Mouse (Mus musculus): ENCODE results near the gene Prdm2. TPM values are rescaled to one million over a fixed set of nuclear protein-coding genes. Genes with fewer than 3 reads are reported as not detected.

The Prdm2 gene
- polyA plus RNA-seq, 1 experiment from 2014 or later: 18.0 TPM

DNA sequence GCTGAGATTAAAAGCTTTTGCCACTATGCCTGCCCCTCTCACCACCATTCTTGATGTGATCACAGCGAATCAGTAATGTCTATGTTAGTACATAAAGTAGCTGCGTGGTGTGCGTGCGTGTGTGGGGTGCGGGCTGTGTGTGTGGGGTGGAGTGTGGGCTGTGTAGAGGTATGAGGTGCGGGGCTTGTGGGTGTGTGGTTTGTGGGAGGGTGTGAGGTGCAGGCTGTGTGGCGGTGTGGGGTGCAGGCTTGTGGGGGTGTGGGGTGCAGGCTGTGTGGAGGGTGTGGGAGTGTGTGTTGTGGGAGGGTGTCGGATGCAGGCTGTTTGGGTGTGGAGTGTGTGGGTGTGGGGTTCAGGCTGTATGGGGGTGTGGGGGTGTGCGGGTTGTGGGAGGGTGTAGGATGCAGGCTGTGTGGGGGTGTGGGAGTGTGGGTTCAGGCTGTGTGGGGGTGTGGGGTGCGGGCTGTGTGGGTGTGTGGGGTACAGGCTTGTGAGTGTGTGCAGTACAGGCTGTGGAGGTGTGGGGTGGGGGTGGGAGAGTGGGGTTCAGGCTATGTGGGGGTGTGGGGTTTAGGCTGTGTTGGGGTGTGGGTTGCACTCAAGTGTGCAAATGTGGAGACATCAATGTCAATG, 19.1 kb upstream of the Prdm2 start:
- Histone ChIP-seq H3K9me3 (0 out of 2 replicates have a peak, but pooled peaks cover 9% of the 10 kb centered on the region), H3K36me3 (no peaks in the 10 kb centered on the region), H3K27me3 (no peaks in the 10 kb centered on the region), H3K9ac (no peak overlapping the region), H3K4me2 (replicated peaks) (no peak overlapping the region), H3K27ac (peak overlapping the region; percentile 63; the same call in 1 of the 2 replicates), H3K4me1 (peaks cover 31% of the 10 kb centered on the region), H3K4me3 (no peak overlapping the region)
- WGBS: 85% methylated on average over 10 of the region's 10 CpGs
- ATAC-seq (ENCODE audit: low FRiP score, low read depth): 0 out of 2 replicates have a peak, but pooled peaks have one; percentile 20

DNA sequence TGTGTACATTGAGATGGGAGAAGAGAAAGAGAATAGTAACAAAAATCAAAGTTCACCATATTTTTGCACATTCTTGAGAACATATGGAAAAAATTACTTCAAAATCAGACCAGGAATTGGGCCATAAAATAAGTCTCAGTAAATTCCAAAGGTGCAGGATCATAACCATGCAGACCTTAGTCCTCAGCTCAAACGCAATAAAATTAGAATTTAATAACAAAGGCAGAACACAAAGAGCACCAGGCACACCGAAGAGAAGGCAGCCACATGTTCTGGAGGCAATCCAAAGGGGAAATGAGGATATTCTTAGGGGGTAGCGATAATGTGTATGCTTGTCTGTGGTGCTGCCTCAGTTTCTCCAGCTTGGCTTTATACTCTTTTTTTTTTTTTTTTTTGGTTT, 18.3 kb upstream of the Prdm2 start:
- no peaks in the 10 kb centered on the region for H3K27me3 ChIP-seq
- H3K4me3 ChIP-seq: no peak overlapping the region
- H3K4me1 ChIP-seq: peaks cover 31% of the 10 kb centered on the region
- ATAC-seq (ENCODE audit: low FRiP score, low read depth): peak; percentile 84
- no peak overlapping the region for H3K4me2 ChIP-seq (replicated peaks)
- peak overlapping the region; percentile 63; the same call in 1 of the 2 replicates for H3K27ac ChIP-seq
- H3K9ac ChIP-seq: no peak overlapping the region
- no peaks in the 10 kb centered on the region for H3K36me3 ChIP-seq
- 0 out of 2 replicates have a peak, but pooled peaks cover 9% of the 10 kb centered on the region for H3K9me3 ChIP-seq
- 17% methylated on average over 3 of the region's 3 CpGs for WGBS

DNA sequence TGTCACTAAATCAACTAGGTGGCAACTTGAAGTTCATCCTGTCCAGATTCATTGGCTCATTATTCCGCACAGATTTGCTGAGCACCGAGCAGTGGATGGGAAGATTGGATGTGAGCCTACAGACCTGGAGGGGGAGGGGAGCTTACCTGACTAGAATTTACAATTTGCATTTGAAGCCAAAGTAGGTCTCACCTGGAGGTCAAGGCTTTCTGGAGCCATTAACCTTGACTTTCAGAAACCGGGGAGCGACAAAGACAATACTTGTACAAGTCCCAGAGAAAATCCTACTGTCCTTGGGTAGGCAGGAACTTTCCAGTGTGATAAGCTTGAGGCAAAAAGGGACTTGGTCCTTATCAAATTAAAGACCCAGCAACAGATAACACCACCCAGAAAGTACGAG, 15.2 kb upstream of the Prdm2 start:
- Histone ChIP-seq H3K27ac (no peak overlapping the region), H3K9ac (no peak overlapping the region), H3K4me1 (peaks cover 36% of the 10 kb centered on the region), H3K27me3 (no peaks in the 10 kb centered on the region), H3K4me3 (no peak overlapping the region), H3K36me3 (no peaks in the 10 kb centered on the region), H3K9me3 (no peaks in the 10 kb centered on the region), H3K4me2 (replicated peaks) (no peak overlapping the region)
- ATAC-seq (ENCODE audit: low FRiP score, low read depth): no peak
- 62% methylated on average over 5 of the region's 5 CpGs for WGBS

DNA sequence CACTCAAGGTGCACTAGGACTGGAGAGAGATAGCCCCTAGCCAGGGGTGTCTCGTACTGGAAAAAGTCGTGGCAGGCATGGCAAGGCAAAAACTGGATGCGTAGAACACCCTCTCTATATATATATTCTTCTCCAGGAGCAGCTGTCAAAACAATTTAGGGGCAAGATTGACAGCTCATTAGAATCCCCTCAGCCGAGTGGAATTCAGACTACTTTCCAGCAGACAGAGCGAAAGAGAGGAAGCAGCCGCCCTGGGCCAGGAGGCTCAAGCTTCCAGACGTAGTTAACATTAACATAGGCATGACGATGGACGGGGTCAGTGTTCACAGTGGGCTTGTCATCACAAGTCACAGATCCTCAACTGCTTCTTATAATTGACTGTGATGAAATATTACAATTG, 13.1 kb upstream of the Prdm2 start:
- H3K27ac ChIP-seq: no peak overlapping the region
- no peak overlapping the region for H3K9ac ChIP-seq
- peaks cover 29% of the 10 kb centered on the region for H3K4me1 ChIP-seq

DNA sequence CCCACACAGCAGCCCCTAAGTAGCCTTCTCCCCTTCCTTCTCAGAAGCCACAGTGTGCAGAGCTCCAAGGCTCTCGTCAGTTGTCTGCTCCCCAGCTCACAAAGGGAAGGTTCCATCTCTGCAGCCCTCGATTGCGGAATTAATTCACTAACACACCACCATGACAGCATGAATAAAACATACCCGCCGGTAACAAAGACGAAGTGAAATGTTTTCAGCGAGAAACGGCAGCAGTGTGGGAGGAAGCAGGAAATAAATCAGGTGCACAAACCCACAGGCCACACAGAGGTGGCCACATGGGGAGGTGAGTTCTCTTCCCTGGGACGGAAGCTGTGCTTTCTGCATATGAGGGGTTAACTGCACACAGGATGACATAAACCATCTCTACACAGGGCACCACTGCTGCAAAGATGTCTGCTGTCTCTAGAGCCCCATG, 6.5 kb upstream of the Prdm2 start:
- no peaks in the 10 kb centered on the region for H3K9me3 ChIP-seq
- no peak for ATAC-seq (ENCODE audit: low FRiP score, low read depth)
- 51% methylated on average over 9 of the region's 9 CpGs for WGBS

More for the DNA sequence above, 13.1 kb upstream of the Prdm2 start:
- H3K36me3 ChIP-seq: no peaks in the 10 kb centered on the region
- H3K4me3 ChIP-seq: no peak overlapping the region
- no peak overlapping the region for H3K4me2 ChIP-seq (replicated peaks)
- ATAC-seq (ENCODE audit: low FRiP score, low read depth): no peak
- H3K27me3 ChIP-seq: no peaks in the 10 kb centered on the region
- WGBS: 39% methylated on average over 9 of the region's 9 CpGs
- H3K9me3 ChIP-seq: no peaks in the 10 kb centered on the region

DNA sequence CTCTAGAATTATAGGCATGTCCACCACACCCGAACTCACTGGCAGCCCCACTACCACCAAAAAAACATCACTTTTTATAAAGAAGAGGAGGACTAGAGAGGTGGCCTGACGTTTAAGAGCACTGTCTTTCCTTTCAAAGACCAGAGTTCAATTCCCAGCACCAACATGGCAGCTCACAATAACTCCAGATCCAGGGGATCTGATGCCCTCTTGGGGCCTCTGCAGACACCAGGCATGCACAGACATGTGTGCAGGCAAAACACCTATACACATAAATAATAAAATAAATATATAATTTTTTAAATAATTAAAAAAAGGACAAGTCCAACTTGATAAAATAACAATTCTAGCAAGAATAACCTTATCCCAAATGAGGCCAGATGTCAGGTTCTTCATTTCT, 6.1 kb upstream of the Prdm2 start:
- no peaks in the 10 kb centered on the region for H3K9me3 ChIP-seq
- no peak for ATAC-seq (ENCODE audit: low FRiP score, low read depth)
- H3K4me3 ChIP-seq: no peak overlapping the region

More for the DNA sequence above, 6.5 kb upstream of the Prdm2 start:
- Histone ChIP-seq H3K4me2 (replicated peaks) (no peak overlapping the region), H3K36me3 (no peaks in the 10 kb centered on the region), H3K4me1 (no peaks in the 10 kb centered on the region), H3K9ac (no peak overlapping the region), H3K4me3 (no peak overlapping the region), H3K27ac (no peak overlapping the region), H3K27me3 (no peaks in the 10 kb centered on the region)

DNA sequence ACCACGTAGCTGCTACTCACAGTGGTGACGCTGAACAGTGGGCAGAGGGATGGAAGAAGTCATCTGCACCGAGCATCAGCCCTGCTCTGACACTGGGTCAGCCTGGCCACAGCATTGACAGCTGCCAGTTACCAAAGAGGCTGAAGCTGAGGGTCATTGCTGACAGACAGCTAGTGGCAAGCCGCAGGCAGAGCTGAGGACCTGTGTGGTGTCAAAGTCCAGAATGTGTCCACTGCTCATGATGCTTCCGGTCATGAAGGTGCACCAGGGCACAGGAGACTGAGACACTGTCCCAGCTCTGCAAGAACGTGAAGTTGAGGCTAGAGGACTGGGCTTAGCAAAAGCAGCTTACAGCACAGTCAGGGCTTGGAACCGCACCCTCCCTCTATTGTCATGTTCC, 4.4 kb upstream of the Prdm2 start:
- no peak overlapping the region for H3K4me3 ChIP-seq
- H3K4me2 ChIP-seq (replicated peaks): no peak overlapping the region
- H3K4me1 ChIP-seq: peaks cover 5% of the 10 kb centered on the region; the same call in 1 of the 2 replicates
- no peak overlapping the region for H3K9ac ChIP-seq
- WGBS: 86% methylated on average over 7 of the region's 7 CpGs
- H3K36me3 ChIP-seq: no peaks in the 10 kb centered on the region
- H3K27me3 ChIP-seq: no peaks in the 10 kb centered on the region
- no peak overlapping the region for H3K27ac ChIP-seq
- ATAC-seq (ENCODE audit: low FRiP score, low read depth): no peak
- no peaks in the 10 kb centered on the region for H3K9me3 ChIP-seq

More for the DNA sequence above, 6.1 kb upstream of the Prdm2 start:
- Histone ChIP-seq H3K27ac (no peak overlapping the region), H3K4me1 (no peaks in the 10 kb centered on the region), H3K9ac (no peak overlapping the region), H3K36me3 (no peaks in the 10 kb centered on the region), H3K4me2 (replicated peaks) (no peak overlapping the region), H3K27me3 (no peaks in the 10 kb centered on the region)
- 83% methylated on average over 2 of the region's 2 CpGs for WGBS

DNA sequence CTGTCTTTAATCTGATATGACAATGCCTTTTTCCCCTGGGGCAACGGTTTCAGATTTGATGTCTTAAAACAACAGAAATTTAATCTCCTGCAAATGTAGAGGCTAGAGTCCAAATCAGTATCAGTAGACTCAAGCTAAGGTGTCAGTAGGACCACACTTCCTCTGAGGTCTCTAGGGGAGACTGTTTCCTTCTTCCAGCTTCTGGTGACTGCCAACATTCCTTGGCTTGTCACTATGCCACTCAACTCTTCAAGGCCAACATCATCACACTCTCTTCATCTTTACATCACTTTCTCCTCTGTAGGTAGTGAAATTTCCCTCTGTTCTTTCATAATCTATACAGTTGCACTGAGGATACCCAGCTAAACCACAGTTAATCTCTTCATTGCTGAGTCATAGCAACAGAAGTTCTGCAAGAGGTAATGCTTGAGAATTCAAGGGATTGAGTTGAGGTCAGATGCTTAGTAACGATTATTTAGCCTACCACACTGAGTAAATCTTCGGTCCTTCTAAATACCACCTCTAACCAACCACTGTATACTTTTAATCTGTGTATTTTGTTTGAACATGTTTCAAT, 1.5 kb upstream of the Prdm2 start:
- Histone ChIP-seq H3K9ac (no peak overlapping the region), H3K27ac (no peak overlapping the region), H3K4me3 (no peak overlapping the region), H3K27me3 (no peaks in the 10 kb centered on the region), H3K36me3 (no peaks in the 10 kb centered on the region), H3K4me1 (peaks cover 20% of the 10 kb centered on the region), H3K9me3 (no peaks in the 10 kb centered on the region), H3K4me2 (replicated peaks) (no peak overlapping the region)
- ATAC-seq (ENCODE audit: low FRiP score, low read depth): no peak
- 94% methylated on average over 3 of the region's 3 CpGs for WGBS

DNA sequence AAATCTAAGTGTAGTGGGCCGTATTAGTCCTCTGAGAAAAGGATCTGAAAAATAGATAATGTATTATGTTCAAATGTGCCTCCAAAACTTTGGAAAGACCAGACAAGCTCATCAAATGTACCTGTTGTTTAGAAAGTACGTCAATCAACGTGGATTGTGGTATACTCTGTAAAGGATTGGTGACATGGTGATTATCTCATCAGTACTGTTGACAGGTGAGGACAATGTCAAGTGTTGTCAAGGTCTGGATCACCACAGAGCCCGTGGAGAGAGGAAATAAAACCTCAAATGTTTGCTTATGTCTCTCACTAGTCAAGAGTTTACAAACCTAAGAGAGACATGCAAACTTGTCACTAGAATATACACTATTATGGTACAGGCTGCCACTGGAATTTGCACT, 776 bp upstream of the Prdm2 start:
- ATAC-seq (ENCODE audit: low FRiP score, low read depth): no peak
- WGBS: 91% methylated on average over 4 of the region's 4 CpGs

DNA sequence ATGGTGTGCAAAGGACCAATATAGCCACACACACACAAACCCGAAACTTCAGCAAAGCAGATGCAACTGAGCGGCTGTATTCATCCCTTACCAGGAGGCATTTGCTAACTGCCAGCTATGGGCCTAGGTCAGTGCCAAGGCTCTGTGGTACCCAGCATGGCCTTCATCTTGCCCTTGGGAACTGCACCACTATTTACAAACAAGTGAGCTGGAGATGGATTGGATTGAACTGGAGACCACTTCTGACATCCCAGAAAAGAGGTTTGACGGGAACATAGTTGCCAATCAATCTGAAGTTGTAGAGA, 332 bp upstream of the Prdm2 start:
- Histone ChIP-seq H3K27ac (no peak overlapping the region), H3K27me3 (no peaks in the 10 kb centered on the region), H3K36me3 (no peaks in the 10 kb centered on the region), H3K4me1 (peaks cover 29% of the 10 kb centered on the region), H3K4me3 (peak overlapping the region; percentile 77), H3K9me3 (no peaks in the 10 kb centered on the region), H3K9ac (no peak overlapping the region), H3K4me2 (replicated peaks) (peak overlapping the region; percentile 81)
- WGBS: 100% methylated on average over 3 of the region's 3 CpGs
- ATAC-seq (ENCODE audit: low FRiP score, low read depth): 0 out of 2 replicates have a peak, but pooled peaks have one; percentile 13

More for the DNA sequence above, 776 bp upstream of the Prdm2 start:
- no peak overlapping the region for H3K9ac ChIP-seq
- no peak overlapping the region for H3K4me2 ChIP-seq (replicated peaks)
- H3K27ac ChIP-seq: no peak overlapping the region
- H3K27me3 ChIP-seq: no peaks in the 10 kb centered on the region
- no peaks in the 10 kb centered on the region for H3K36me3 ChIP-seq
- H3K4me3 ChIP-seq: no peak overlapping the region
- no peaks in the 10 kb centered on the region for H3K9me3 ChIP-seq
- H3K4me1 ChIP-seq: peaks cover 25% of the 10 kb centered on the region

DNA sequence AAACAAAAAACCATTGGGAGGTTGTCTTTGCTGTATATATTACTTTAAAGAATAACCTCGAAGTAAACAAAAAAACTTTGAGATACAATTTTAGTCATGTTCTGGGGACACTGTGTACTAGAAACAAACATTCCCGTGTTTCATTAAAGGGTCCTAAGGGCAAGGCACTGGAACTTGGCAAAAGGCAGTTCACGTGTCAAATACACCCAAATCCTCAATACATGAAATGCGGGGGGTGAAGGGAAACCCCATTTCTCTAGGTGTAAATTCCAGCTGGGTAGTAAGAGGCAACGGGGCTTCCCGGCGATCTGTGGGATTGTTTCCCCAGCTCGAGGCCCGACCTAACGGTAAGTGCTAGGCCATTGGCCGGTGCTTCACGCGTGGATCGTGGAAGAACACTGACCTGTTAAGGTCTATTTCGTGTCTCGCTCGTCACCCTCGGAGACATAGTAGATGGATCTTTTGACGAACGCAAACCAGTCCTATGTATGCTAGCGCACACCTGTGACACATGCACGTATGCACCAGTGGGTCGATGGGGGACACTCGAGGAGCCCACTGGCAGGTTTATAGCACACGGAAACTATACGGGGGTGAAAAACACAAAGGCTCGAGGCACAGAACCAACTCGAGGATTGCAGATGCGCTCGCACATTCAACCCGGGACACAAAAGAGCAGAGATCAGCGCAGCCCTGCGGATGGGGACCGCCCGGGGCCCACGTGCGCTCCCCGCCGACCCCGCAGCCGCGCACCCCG, 1.0 kb downstream of the Prdm2 start:
- peak; percentile 68 for ATAC-seq (ENCODE audit: low FRiP score, low read depth)
- Histone ChIP-seq H3K4me3 (peak overlapping the region; percentile 77), H3K4me1 (peaks cover 36% of the 10 kb centered on the region), H3K36me3 (no peaks in the 10 kb centered on the region), H3K4me2 (replicated peaks) (peak overlapping the region; percentile 81), H3K27me3 (no peaks in the 10 kb centered on the region), H3K9ac (peak overlapping the region; percentile 94), H3K9me3 (no peaks in the 10 kb centered on the region), H3K27ac (peak overlapping the region; percentile 85)
- WGBS: 5% methylated on average over 43 of the region's 43 CpGs

DNA sequence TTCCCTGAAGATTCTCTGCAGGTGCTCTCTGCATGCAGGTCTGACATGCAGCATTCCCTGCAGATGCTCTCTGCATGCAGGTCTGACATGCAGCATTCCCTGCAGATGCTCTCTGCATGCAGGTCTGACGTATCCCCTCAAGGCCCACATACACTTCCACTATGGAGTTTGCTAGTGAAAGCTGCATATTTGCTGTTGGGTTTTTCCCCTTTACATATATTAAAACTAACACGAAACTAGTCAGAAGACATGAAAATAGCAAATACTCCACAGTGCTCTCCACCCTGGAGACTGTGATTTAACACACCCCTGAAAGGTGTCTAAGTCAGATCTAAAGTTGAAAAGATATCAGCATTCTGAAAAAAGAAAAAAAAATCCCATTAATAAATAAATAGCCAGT, 2.8 kb downstream of the Prdm2 start:
- 73% methylated on average over 2 of the region's 2 CpGs for WGBS
- ATAC-seq (ENCODE audit: low FRiP score, low read depth): no peak
- H3K9me3 ChIP-seq: no peaks in the 10 kb centered on the region
- H3K27me3 ChIP-seq: no peaks in the 10 kb centered on the region
- peak overlapping the region; percentile 7; the same call in 1 of the 2 replicates for H3K4me2 ChIP-seq (replicated peaks)
- 0 out of 2 replicates have a peak overlapping the region, but pooled peaks have one; percentile 13 for H3K9ac ChIP-seq
- no peaks in the 10 kb centered on the region for H3K36me3 ChIP-seq
- no peak overlapping the region for H3K4me3 ChIP-seq
- H3K27ac ChIP-seq: no peak overlapping the region
- peaks cover 39% of the 10 kb centered on the region for H3K4me1 ChIP-seq
